ENCODE assay signal across 8 mouse cellular contexts in the genomic region with DNA sequence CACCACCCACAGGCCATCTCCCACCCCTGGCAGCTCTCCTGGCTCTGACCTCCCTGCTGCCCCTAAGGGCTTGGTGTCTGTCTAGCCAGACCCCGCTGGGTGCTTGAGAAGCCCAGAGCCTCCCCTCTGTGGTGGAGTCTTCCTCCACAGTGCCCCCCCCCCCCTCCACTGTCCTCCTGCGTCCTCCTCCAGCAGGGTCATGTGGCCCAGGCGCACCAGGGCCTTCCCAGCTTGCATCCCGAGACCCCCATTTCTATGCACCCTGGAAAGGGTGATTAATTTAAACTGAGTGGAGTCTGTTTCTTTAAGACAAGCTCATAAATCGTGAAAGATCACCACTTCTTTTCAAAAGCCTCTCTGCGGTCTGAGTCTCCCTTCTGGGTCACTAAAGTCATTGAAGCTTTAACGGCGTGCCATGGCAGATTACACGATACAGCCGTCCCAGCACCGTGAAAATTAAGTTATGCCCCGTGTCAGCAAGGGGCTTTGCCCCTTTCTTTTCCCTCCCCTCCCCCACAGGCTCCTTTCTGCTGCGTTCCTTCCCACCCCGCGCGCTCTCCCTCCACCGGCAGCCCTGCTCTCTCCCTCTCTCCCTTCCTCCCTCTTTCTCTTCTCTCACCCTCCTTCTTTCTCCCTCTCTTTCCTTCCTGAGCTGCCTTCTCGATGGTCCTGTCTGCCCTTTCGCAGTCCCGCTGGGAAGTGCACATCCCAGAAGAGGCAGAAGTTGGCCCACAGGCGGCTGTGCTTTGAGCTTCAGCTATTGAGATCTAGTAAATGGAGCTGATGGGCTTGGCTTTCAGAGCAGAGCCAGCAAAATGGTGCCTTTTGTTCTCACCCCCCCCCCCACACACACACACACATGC. TPM values are rescaled to one million over a fixed set of nuclear protein-coding genes. Genes with fewer than 3 reads are reported as not detected.
DNase-seq lines count a peak whose midpoint lies in the region; ATAC-seq lines count a peak whose summit lies in the region.

No protein-coding gene starts in this region.

- H3K4me1 ChIP-seq in brown adipose tissue, adult 24 weeks (ENCODE audit: control insufficient read depth, insufficient read depth, insufficient read length, low read length): no peaks in the 10 kb centered on the region
- H3K4me1 ChIP-seq in hindbrain, embryonic 11.5 days (replicated peaks; ENCODE audit: control insufficient read depth, insufficient read depth, low read length): peaks cover 6% of the 10 kb centered on the region; the same call in 1 of the 2 replicates
- H3K4me1 ChIP-seq in midbrain, embryonic 10.5 days: peaks cover 48% of the 10 kb centered on the region

- H3K36me3 ChIP-seq in hindbrain, embryonic 11.5 days (ENCODE audit: control insufficient read depth, insufficient read depth, low read length): no peaks in the 10 kb centered on the region
- 0 out of 2 replicates have a peak, but pooled peaks cover 4% of the 10 kb centered on the region for H3K36me3 ChIP-seq in midbrain, embryonic 10.5 days

- peak; percentile 34 for DNase-seq in adrenal gland, postnatal 10 days
- no peak for DNase-seq in adrenal gland, adult 18-20 months (ENCODE audit: low spot score in 2 of 2)
- DNase-seq in hindbrain, embryonic 11.5 days (ENCODE audit: low spot score): peak; percentile 87
- DNase-seq in midbrain, embryonic 10.5 days (ENCODE audit: low spot score): peak; percentile 84
- DNase-seq in spleen, postnatal 4 days (ENCODE audit: low spot score in 2 of 2): no peak
- DNase-seq in spleen, postnatal 36 days (ENCODE audit: low spot score in 2 of 2): no peak
- no peak for DNase-seq in cerebellum, postnatal 25 days

- peak overlapping the region; percentile 28; the same call in 1 of the 2 replicates for H3K9ac ChIP-seq in hindbrain, embryonic 11.5 days (ENCODE audit: low read depth, low read length)

- H3K4me3 ChIP-seq in brown adipose tissue, adult 24 weeks (ENCODE audit: insufficient read depth, low read depth, low read length): peak overlapping the region; percentile 41
- peak overlapping the region; percentile 16; the same call in 1 of the 2 replicates for H3K4me3 ChIP-seq in hindbrain, embryonic 11.5 days (ENCODE audit: low read depth, low read length)
- peak overlapping the region; percentile 49 for H3K4me3 ChIP-seq in midbrain, embryonic 10.5 days

- ATAC-seq in hindbrain, embryonic 11.5 days (ENCODE audit: low FRiP score): peak; percentile 88

- H3K27ac ChIP-seq in brown adipose tissue, adult 24 weeks (replicated peaks; ENCODE audit: low read depth, low read length): no peak overlapping the region
- peak overlapping the region; percentile 76 for H3K27ac ChIP-seq in hindbrain, embryonic 11.5 days (ENCODE audit: low read depth, low read length)
- H3K27ac ChIP-seq in midbrain, embryonic 10.5 days (replicated peaks): peak overlapping the region; percentile 91

- under 1% methylated on average over 21 of the region's 21 CpGs for WGBS in hindbrain, embryonic 11.5 days
- 1% methylated on average over 21 of the region's 21 CpGs for WGBS in midbrain, embryonic 10.5 days

- no peaks in the 10 kb centered on the region for H3K27me3 ChIP-seq in hindbrain, embryonic 11.5 days (ENCODE audit: control insufficient read depth, insufficient read depth, low read length)
- peaks cover 61% of the 10 kb centered on the region for H3K27me3 ChIP-seq in midbrain, embryonic 10.5 days (ENCODE audit: low read depth, poor library complexity, severe bottlenecking)

- no peaks in the 10 kb centered on the region for H3K9me3 ChIP-seq in hindbrain, embryonic 11.5 days (ENCODE audit: control insufficient read depth, low read length)
- peaks cover 16% of the 10 kb centered on the region for H3K9me3 ChIP-seq in midbrain, embryonic 10.5 days (replicated peaks)

- peak overlapping the region; percentile 21 for H3K4me2 ChIP-seq in hindbrain, embryonic 11.5 days (replicated peaks; ENCODE audit: low read depth, low read length)

RNA-seq across cellular contexts. Expression of a gene that starts 29.9 kb away (rescaled TPM):
- 10 to 100 TPM; 51.9 to 66.8 TPM for total RNA-seq in adrenal gland, postnatal 10 days (2021)
- total RNA-seq in adrenal gland, adult 18-20 months (2021): 10 to 100 TPM; 28.7 to 34.9 TPM
- polyA plus RNA-seq in brown adipose tissue, adult 24 weeks (2012; ENCODE audit: insufficient read depth, insufficient read length, missing spikeins): 35.6 and 47.5 TPM in 2 replicates
- polyA plus RNA-seq in hindbrain, embryonic 11.5 days (2014; fragmentation: Nextera tagmentation; extraction: Ambion mirVana): 106 and 124 TPM in 2 replicates
- polyA plus RNA-seq in midbrain, embryonic 10.5 days (2016; fragmentation: Nextera tagmentation; extraction: Ambion mirVana): 49.2 and 49.5 TPM in 2 replicates

Comparison
In these comparisons a context has a peak if more than half of its experiments do, and no peak if none do; other contexts are left out.
1. DNase-seq: peak in adrenal gland, postnatal 10 days (single experiment), hindbrain, embryonic 11.5 days (single experiment) and midbrain, embryonic 10.5 days (single experiment); none in adrenal gland, adult 18-20 months (0 of 2), spleen, postnatal 4 days (0 of 2), spleen, postnatal 36 days (0 of 2) and cerebellum, postnatal 25 days (0 of 2).
2. Peak in every context shown above with its lines, with median percentiles within 50 percentile points of each other: H3K4me3 ChIP-seq.